In the genomic region with DNA sequence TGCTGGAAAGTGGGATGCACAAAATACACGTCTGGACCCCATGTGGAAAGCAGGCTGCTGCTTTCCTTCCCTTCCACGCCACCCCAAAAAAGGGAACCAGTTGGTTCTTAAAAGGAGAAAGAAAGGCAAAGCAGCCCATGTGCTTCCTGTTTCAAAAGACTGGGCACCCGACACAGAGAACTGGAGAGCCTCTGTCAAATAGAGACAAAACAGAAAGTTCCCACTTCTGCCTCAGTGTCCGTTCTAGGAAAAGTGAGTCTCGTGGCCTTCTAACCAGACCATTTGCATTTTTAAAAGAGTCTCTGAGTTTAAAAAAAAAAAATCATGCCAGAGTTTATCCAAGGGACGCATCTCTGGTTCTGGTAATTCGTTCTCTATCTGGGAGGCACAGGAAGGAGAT, we compare ENCODE assay signal across 11 mouse cellular contexts. TPM values are rescaled to one million over a fixed set of nuclear protein-coding genes. Genes with fewer than 3 reads are reported as not detected.
DNase-seq lines count a peak whose midpoint lies in the region; ATAC-seq and TF ChIP-seq lines count a peak whose summit lies in the region.
"Had no signal": no experiment of that assay in that cellular context is flagged by ENCODE, and none has a peak within 500 bp of the region (broad histone marks: within the 10 kb centered on the region; RNA-seq: fewer than 3 reads in every experiment).

No protein-coding gene starts in this region.

- no peaks in the 10 kb centered on the region for H3K27me3 ChIP-seq in hindbrain, embryonic 14.5 days (ENCODE audit: control insufficient read depth, insufficient read depth, low read length)
- H3K27me3 ChIP-seq: hindbrain, embryonic 15.5 days; stomach, embryonic 15.5 days had no signal

- no peaks in the 10 kb centered on the region for H3K9me3 ChIP-seq in hindbrain, embryonic 14.5 days (ENCODE audit: control insufficient read depth, low read length)
- H3K9me3 ChIP-seq: hindbrain, embryonic 15.5 days; midbrain, embryonic 10.5 days; stomach, embryonic 15.5 days had no signal

- no peak overlapping the region for H3K4me3 ChIP-seq in lung, adult 2 months (replicated peaks; ENCODE audit: extremely low read depth, low read depth, low read length)
- no peak overlapping the region for H3K4me3 ChIP-seq in hindbrain, embryonic 14.5 days (replicated peaks; ENCODE audit: low read length)
- H3K4me3 ChIP-seq: hindbrain, embryonic 15.5 days; midbrain, embryonic 10.5 days; stomach, embryonic 15.5 days had no signal

- H3K4me2 ChIP-seq in hindbrain, embryonic 14.5 days (replicated peaks): no peak overlapping the region
- H3K4me2 ChIP-seq: hindbrain, embryonic 15.5 days; stomach, embryonic 15.5 days had no signal

- ATAC-seq in hematopoietic stem cell, adult 5-6 weeks (replicated peaks in 1 of 2; ENCODE audit: insufficient read depth in 1 of 2, low FRiP score in 2 of 2, low TSS enrichment in 1 of 2, low read depth in 1 of 2, poor library complexity in 2 of 2, severe bottlenecking in 2 of 2): peak; percentile 83 to 84
- no peak for ATAC-seq in hindbrain, embryonic 14.5 days (ENCODE audit: low FRiP score)

- TF ChIP-seq CTCF in lung, adult 2 months (IDR thresholded peaks at IDR 0.05; ENCODE audit: insufficient read depth, low read length): no peak

- WGBS in lung, adult 2 months: 63% methylated on average over 7 of the region's 7 CpGs
- 82% methylated on average over 7 of the region's 7 CpGs for WGBS in hindbrain, embryonic 14.5 days

- H3K27ac ChIP-seq in hindbrain, embryonic 14.5 days: no peak overlapping the region
- H3K27ac ChIP-seq: hindbrain, embryonic 15.5 days; midbrain, embryonic 10.5 days; stomach, embryonic 15.5 days had no signal

- DNase-seq in lung, adult 18-20 months: peak; percentile 24 to 28
- no peak for DNase-seq in lung, adult 2 months
- peak; percentile 69 for DNase-seq in MEL-GATA-1-ER (ENCODE audit: extremely low read depth, low read depth)
- DNase-seq in skeletal muscle tissue, adult 2 months (ENCODE audit: low read depth, low spot score): peak; percentile 21
- no peak for DNase-seq in hindbrain, embryonic 14.5 days (ENCODE audit: low spot score)
- no peak for DNase-seq in retina, postnatal 1 day
- DNase-seq: cerebellum, postnatal 36 days had no signal

- H3K9ac ChIP-seq in hindbrain, embryonic 14.5 days: no peak overlapping the region
- H3K9ac ChIP-seq: hindbrain, embryonic 15.5 days; stomach, embryonic 15.5 days had no signal

- no peaks in the 10 kb centered on the region for H3K4me1 ChIP-seq in lung, adult 2 months (ENCODE audit: control insufficient read depth, insufficient read depth, low read length)
- peaks cover 4% of the 10 kb centered on the region; the same call in 1 of the 2 replicates for H3K4me1 ChIP-seq in hindbrain, embryonic 14.5 days (replicated peaks; ENCODE audit: control insufficient read depth, insufficient read depth, low read length)
- H3K4me1 ChIP-seq: stomach, embryonic 15.5 days had no signal

- no peaks in the 10 kb centered on the region for H3K36me3 ChIP-seq in hindbrain, embryonic 14.5 days (replicated peaks; ENCODE audit: control insufficient read depth, insufficient read depth)
- H3K36me3 ChIP-seq: hindbrain, embryonic 15.5 days; midbrain, embryonic 10.5 days; stomach, embryonic 15.5 days had no signal

- TF ChIP-seq POLR2A in lung, adult 2 months (IDR thresholded peaks at IDR 0.05; ENCODE audit: borderline replicate concordance, extremely low read depth, low read depth, low read length): no peak

RNA-seq across cellular contexts. Expression of a gene that starts 47.7 kb away (rescaled TPM):
- polyA plus RNA-seq in lung, adult 2 months (2012; rRNA removed): 10.5 and 18.0 TPM in 2 replicates
- 46.5 and 53.8 TPM in 2 replicates for total RNA-seq in hematopoietic stem cell, adult 5-6 weeks (2017)
- 8.2 and 9.0 TPM in 2 replicates for polyA plus RNA-seq in hindbrain, embryonic 14.5 days (2014; fragmentation: Nextera tagmentation; extraction: Ambion mirVana)

Comparison
In these comparisons a context has a peak if more than half of its experiments do, and no peak if none do; other contexts are left out.
1. DNase-seq: peak in lung, adult 18-20 months (2 of 2), MEL-GATA-1-ER (single experiment) and skeletal muscle tissue, adult 2 months (single experiment); none in lung, adult 2 months (single experiment), hindbrain, embryonic 14.5 days (single experiment) and retina, postnatal 1 day (single experiment).